Mouse (Mus musculus): Measurements from ENCODE around the gene Hsd17b14.

DNA sequence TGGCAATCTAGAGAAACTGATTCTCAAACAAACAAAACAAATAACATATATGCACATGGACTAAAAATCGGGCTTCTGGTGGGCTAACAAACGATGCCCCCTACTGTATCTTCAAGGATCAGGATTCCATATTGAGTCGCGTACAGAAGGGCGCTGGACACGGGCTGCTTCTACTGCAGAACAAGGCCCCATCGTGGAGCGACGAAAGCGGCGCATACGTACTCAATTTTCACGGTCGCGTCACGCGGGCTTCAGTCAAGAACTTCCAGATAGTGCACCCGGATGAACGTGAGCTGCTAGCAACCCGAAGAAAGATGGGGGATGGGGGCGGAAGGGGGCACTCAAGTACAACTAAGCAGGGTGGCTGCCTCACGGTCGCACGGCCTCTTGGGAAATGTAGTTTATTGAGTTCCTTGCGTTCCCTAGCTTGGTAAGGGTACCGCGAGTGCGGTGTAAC is 32.9 kb upstream of the Hsd17b14 start:
- TF ChIP-seq POLR2A (IDR thresholded peaks at IDR 0.05; ENCODE audit: insufficient read depth, low read depth, low read length) (no peak), CTCF (IDR thresholded peaks at IDR 0.05; ENCODE audit: insufficient read depth, low read depth, low read length) (no peak)
